10 mouse cellular contexts compared by ENCODE assay signal in genomic region chr7:127111461-127111860, GRCm38 (mm10). TPM values are rescaled to one million over a fixed set of nuclear protein-coding genes. Genes with fewer than 3 reads are reported as not detected.
DNase-seq lines count a peak whose midpoint lies in the region; ATAC-seq and TF ChIP-seq lines count a peak whose summit lies in the region.
"Had no signal": no experiment of that assay in that cellular context is flagged by ENCODE, and none has a peak within 500 bp of the region (broad histone marks: within the 10 kb centered on the region; RNA-seq: fewer than 3 reads in every experiment).

No protein-coding gene starts in this region.

- no peak overlapping the region for H3K27ac ChIP-seq in heart, embryonic 11.5 days (ENCODE audit: low read depth, low read length)
- no peak overlapping the region for H3K27ac ChIP-seq in forebrain, embryonic 15.5 days (replicated peaks)
- H3K27ac ChIP-seq in liver, adult 2 months (replicated peaks; ENCODE audit: insufficient read depth, low read depth, low read length), result no peak overlapping the region
- H3K27ac ChIP-seq: embryonic facial prominence, embryonic 15.5 days; limb, embryonic 13.5 days had no signal

- TF ChIP-seq CTCF in liver, adult 2 months (IDR thresholded peaks at IDR 0.05; ENCODE audit: low read depth, low read length), result peak; percentile 92

- no peak overlapping the region for H3K9ac ChIP-seq in heart, embryonic 11.5 days (ENCODE audit: low read depth, low read length)
- H3K9ac ChIP-seq in forebrain, embryonic 15.5 days (replicated peaks), result no peak overlapping the region
- H3K9ac ChIP-seq in liver, adult 2 months (ENCODE audit: low read depth, low read length), result no peak overlapping the region
- H3K9ac ChIP-seq: embryonic facial prominence, embryonic 15.5 days; limb, embryonic 13.5 days had no signal

- 0 out of 2 replicates have a peak, but pooled peaks cover 3% of the 10 kb centered on the region for H3K4me1 ChIP-seq in heart, embryonic 11.5 days (ENCODE audit: control insufficient read depth, insufficient read depth, low read length)
- H3K4me1 ChIP-seq in forebrain, embryonic 15.5 days, result peaks cover 6% of the 10 kb centered on the region; the same call in 1 of the 2 replicates
- no peaks in the 10 kb centered on the region for H3K4me1 ChIP-seq in liver, adult 2 months (ENCODE audit: control insufficient read depth, insufficient read depth, low read length)

- H3K79me2 ChIP-seq in liver, adult 2 months (ENCODE audit: control insufficient read depth, insufficient read depth, low read length), result 0 out of 2 replicates have a peak, but pooled peaks cover 3% of the 10 kb centered on the region

- no peaks in the 10 kb centered on the region for H3K27me3 ChIP-seq in heart, embryonic 11.5 days (ENCODE audit: control insufficient read depth, insufficient read depth, low read length)
- no peaks in the 10 kb centered on the region for H3K27me3 ChIP-seq in forebrain, embryonic 15.5 days
- H3K27me3 ChIP-seq in liver, adult 2 months (ENCODE audit: control insufficient read depth, insufficient read depth, low read length), result no peaks in the 10 kb centered on the region
- H3K27me3 ChIP-seq: embryonic facial prominence, embryonic 15.5 days; limb, embryonic 13.5 days had no signal

- no peak for ATAC-seq in heart, embryonic 11.5 days (replicated peaks; ENCODE audit: insufficient number of reproducible peaks, low FRiP score, low TSS enrichment)
- ATAC-seq in forebrain, embryonic 15.5 days (replicated peaks), result 0 out of 2 replicates have a peak, but pooled peaks have one; percentile 6
- peak; percentile 53 for ATAC-seq in neutrophil, adult 5-6 weeks (ENCODE audit: extremely low read depth, insufficient number of reproducible peaks, low FRiP score, poor library complexity, severe bottlenecking)

- H3K9me3 ChIP-seq in heart, embryonic 11.5 days (replicated peaks; ENCODE audit: control insufficient read depth, low read length), result no peaks in the 10 kb centered on the region
- H3K9me3 ChIP-seq in forebrain, embryonic 15.5 days, result no peaks in the 10 kb centered on the region
- H3K9me3 ChIP-seq: embryonic facial prominence, embryonic 15.5 days; limb, embryonic 13.5 days had no signal

- H3K4me2 ChIP-seq in heart, embryonic 11.5 days, result no peak overlapping the region
- H3K4me2 ChIP-seq in forebrain, embryonic 15.5 days (replicated peaks), result no peak overlapping the region
- H3K4me2 ChIP-seq: embryonic facial prominence, embryonic 15.5 days; limb, embryonic 13.5 days had no signal

- DNase-seq in heart, postnatal 10 days, result peak; percentile 39 to 60
- peak; percentile 90 for DNase-seq in CD4-positive, CD25-positive, alpha-beta regulatory T cell, adult 2 months (ENCODE audit: low read depth, low spot score)
- peak; percentile 64 to 66 for DNase-seq in adrenal gland, postnatal 36 days
- DNase-seq in liver, adult 2 months (ENCODE audit: extremely low read depth, low read depth, low spot score), result peak; percentile 44
- peak; percentile 82 to 83 for DNase-seq in thymus, postnatal 36 days

- intact Hi-C loops in heart, postnatal 10 days (cut with DNase I), result loop anchor here (5.0 to 10.0 kb wide), 2 partner anchors 359 to 467 kb away; partner anchors contain the start of gene Sgf29

- no peak for TF ChIP-seq POLR2A in liver, adult 2 months (IDR thresholded peaks at IDR 0.05; ENCODE audit: extremely low read depth, insufficient read depth, low read length)

- no peak overlapping the region for H3K4me3 ChIP-seq in heart, embryonic 11.5 days (ENCODE audit: low read depth, low read length)
- no peak overlapping the region for H3K4me3 ChIP-seq in forebrain, embryonic 15.5 days
- H3K4me3 ChIP-seq in liver, adult 2 months (ENCODE audit: insufficient read depth, low read depth, low read length), result no peak overlapping the region
- H3K4me3 ChIP-seq: embryonic facial prominence, embryonic 15.5 days; limb, embryonic 13.5 days had no signal

- no peaks in the 10 kb centered on the region for H3K36me3 ChIP-seq in heart, embryonic 11.5 days (ENCODE audit: control insufficient read depth, insufficient read depth, low read length)
- H3K36me3 ChIP-seq in forebrain, embryonic 15.5 days, result no peaks in the 10 kb centered on the region
- H3K36me3 ChIP-seq in liver, adult 2 months (ENCODE audit: control insufficient read depth, insufficient read depth, low read length), result no peaks in the 10 kb centered on the region
- H3K36me3 ChIP-seq: embryonic facial prominence, embryonic 15.5 days; limb, embryonic 13.5 days had no signal

- 34% methylated on average over 6 of the region's 6 CpGs for WGBS in heart, embryonic 11.5 days (ENCODE audit: insufficient replicate concordance)
- 45% methylated on average over 6 of the region's 6 CpGs for WGBS in forebrain, embryonic 15.5 days
- 51% methylated on average over 6 of the region's 6 CpGs for WGBS in liver, adult 2 months

RNA-seq across cellular contexts. Expression of gene Qprt, which starts 10.6 kb away (rescaled TPM):
- total RNA-seq in heart, postnatal 10 days (2021), result under 1 TPM in 1 of 2 experiments, not detected in 1; 0.29 TPM
- polyA plus RNA-seq in heart, embryonic 11.5 days (2014; fragmentation: Nextera tagmentation; extraction: Ambion mirVana), result 6.2 and 6.6 TPM in 2 replicates
- total RNA-seq in adrenal gland, postnatal 36 days (2021), result under 1 TPM; 0.26 to 0.40 TPM
- 0.50 and 0.66 TPM in 2 replicates for polyA plus RNA-seq in forebrain, embryonic 15.5 days (2015; fragmentation: Nextera tagmentation; extraction: Ambion mirVana)
- total RNA-seq in liver, adult 2 months (2014; rRNA removed), result 116 and 129 TPM in 2 replicates
- 196 and 210 TPM in 2 replicates for polyA plus RNA-seq in liver, adult 2 months (2012; rRNA removed)
- total RNA-seq in neutrophil, adult 5-6 weeks (2017), result 1.4 and 3.8 TPM in 2 replicates

RNA-seq across cellular contexts. Expression of gene AI467606, which starts 20.3 kb away (rescaled TPM):
- 1 to 10 TPM in 1 of 2 experiments, under 1 TPM in 1; 0.94 to 1.5 TPM for total RNA-seq in heart, postnatal 10 days (2021)
- 0.92 and 0.96 TPM in 2 replicates for polyA plus RNA-seq in heart, embryonic 11.5 days (2014; fragmentation: Nextera tagmentation; extraction: Ambion mirVana)
- total RNA-seq in adrenal gland, postnatal 36 days (2021), result 1 to 10 TPM in 1 of 2 experiments, under 1 TPM in 1; 0.89 to 1.1 TPM
- polyA plus RNA-seq in forebrain, embryonic 15.5 days (2015; fragmentation: Nextera tagmentation; extraction: Ambion mirVana), result 1.3 and 1.6 TPM in 2 replicates
- total RNA-seq in liver, adult 2 months (2014; rRNA removed), result 0.28 and 0.34 TPM in 2 replicates
- polyA plus RNA-seq in liver, adult 2 months (2012; rRNA removed), result 1.2 and 1.3 TPM in 2 replicates
- 156 and 166 TPM in 2 replicates for total RNA-seq in neutrophil, adult 5-6 weeks (2017)

RNA-seq across cellular contexts. Expression of gene Zg16, which starts 24.3 kb away (rescaled TPM):
- total RNA-seq in heart, postnatal 10 days (2021), result not detected
- polyA plus RNA-seq in heart, embryonic 11.5 days (2014; fragmentation: Nextera tagmentation; extraction: Ambion mirVana), result not detected in 2 replicates
- not detected for total RNA-seq in adrenal gland, postnatal 36 days (2021)
- not detected in 2 replicates for polyA plus RNA-seq in forebrain, embryonic 15.5 days (2015; fragmentation: Nextera tagmentation; extraction: Ambion mirVana)
- total RNA-seq in liver, adult 2 months (2014; rRNA removed), result 11.2 and 47.8 TPM in 2 replicates
- polyA plus RNA-seq in liver, adult 2 months (2012; rRNA removed), result 1.2 and 2.3 TPM in 2 replicates
- total RNA-seq in neutrophil, adult 5-6 weeks (2017), result 2.1 TPM in 1 of 2 replicates, not detected in the other
- polyA plus RNA-seq: embryonic facial prominence, embryonic 15.5 days; limb, embryonic 13.5 days had no signal

RNA-seq across cellular contexts. Expression of gene Spn, which starts 26.2 kb away (rescaled TPM):
- total RNA-seq in heart, postnatal 10 days (2021), result under 1 TPM; 0.72 to 0.84 TPM
- 0.32 and 0.39 TPM in 2 replicates for polyA plus RNA-seq in heart, embryonic 11.5 days (2014; fragmentation: Nextera tagmentation; extraction: Ambion mirVana)
- 1 to 10 TPM in 1 of 2 experiments, under 1 TPM in 1; 0.70 to 1.3 TPM for total RNA-seq in adrenal gland, postnatal 36 days (2021)
- polyA plus RNA-seq in forebrain, embryonic 15.5 days (2015; fragmentation: Nextera tagmentation; extraction: Ambion mirVana), result not detected in 2 replicates
- total RNA-seq in liver, adult 2 months (2014; rRNA removed), result 0.27 and 0.28 TPM in 2 replicates
- 0.54 and 0.88 TPM in 2 replicates for polyA plus RNA-seq in liver, adult 2 months (2012; rRNA removed)
- 66.1 and 71.7 TPM in 2 replicates for total RNA-seq in neutrophil, adult 5-6 weeks (2017)

Comparison
In these comparisons a context has a peak if more than half of its experiments do, and no peak if none do; other contexts are left out.
1. RNA of gene Qprt, which starts 10.6 kb away (total RNA-seq): 116 to 129 TPM in liver, adult 2 months; 1.4 to 3.8 TPM in neutrophil, adult 5-6 weeks, 0.26 to 0.40 TPM in adrenal gland, postnatal 36 days and 0.29 TPM in heart, postnatal 10 days; every median in the first group is over 10 times any median in the second.
2. RNA of gene AI467606, which starts 20.3 kb away (total RNA-seq): 156 to 166 TPM in neutrophil, adult 5-6 weeks; 0.94 to 1.5 TPM in heart, postnatal 10 days, 0.89 to 1.1 TPM in adrenal gland, postnatal 36 days and 0.28 to 0.34 TPM in liver, adult 2 months; every median in the first group is over 10 times any median in the second.
3. Peak in every context shown above with its lines, with median percentiles within 50 percentile points of each other: DNase-seq.